Mouse (Mus musculus) ES-E14 (cell line): ENCODE data around the gene Krtcap2. TPM values are rescaled to one million over a fixed set of nuclear protein-coding genes. Genes with fewer than 3 reads are reported as not detected.

Experiments
- DNase-seq: peaks from one replicate; pipeline ENCODE4 v3.0.0-alpha.2; 2013; ENCODE audit warnings: low read depth, low spot score
- H3K27ac ChIP-seq: 2 replicates; pipeline ENCODE4 v1.5.1; 2012; ENCODE audit warnings: low read depth, mild to moderate bottlenecking, low read length, moderate library complexity, mixed read lengths; ENCODE audit not compliant: poor library complexity, insufficient read depth, severe bottlenecking
- H3K36me3 ChIP-seq: 2 replicates; pipeline ENCODE4 v1.6.1; 2012; ENCODE audit warnings: mild to moderate bottlenecking, low read length, moderate library complexity, mixed read lengths; ENCODE audit not compliant: control insufficient read depth, poor library complexity, insufficient read depth, severe bottlenecking
- H3K4me1 ChIP-seq, 2 experiments: fragments of 150-350 bp in 1 of 2; sonication (generic) in 1 of 2; 2 replicates each; pipeline ENCODE4 v1.6.1; 2012; ENCODE audit warnings: low read length in 2 of 2, mild to moderate bottlenecking in 1 of 2, mixed read lengths in 1 of 2; ENCODE audit not compliant: control insufficient read depth in 2 of 2, insufficient read depth in 2 of 2, poor library complexity in 1 of 2
- H3K4me3 ChIP-seq, 2 experiments: fragments of 150-350 bp in 1 of 2; sonication (generic) in 1 of 2; 2 replicates each; pipeline ENCODE4 v1.5.1; 2012; ENCODE audit warnings: low read length in 2 of 2, low read depth in 1 of 2, mild to moderate bottlenecking in 1 of 2, mixed read lengths in 1 of 2; ENCODE audit not compliant: insufficient read depth in 1 of 2, poor library complexity in 1 of 2, severe bottlenecking in 1 of 2
- H3K9ac ChIP-seq: 2 replicates; pipeline ENCODE4 v1.6.1; 2012; ENCODE audit warnings: low read depth, mild to moderate bottlenecking, low read length, mixed read lengths; ENCODE audit not compliant: poor library complexity, insufficient read depth, severe bottlenecking
- H3K9me3 ChIP-seq: fragments of 150-350 bp; sonication (generic); 2 replicates; pipeline ENCODE4 v1.6.1; 2012; ENCODE audit warnings: low read depth, mild to moderate bottlenecking, low read length; ENCODE audit not compliant: control insufficient read depth, insufficient read depth
- CHD2 ChIP-seq: IDR thresholded peaks from 2 replicates; pipeline ENCODE4 v1.6.1; 2014; ENCODE audit warnings: mild to moderate bottlenecking, low read depth, low read length, inconsistent platforms
- HCFC1 ChIP-seq: IDR thresholded peaks from 2 replicates; pipeline ENCODE4 v1.6.1; 2012; ENCODE audit warnings: low read length, inconsistent platforms, borderline replicate concordance; ENCODE audit not compliant: insufficient read depth
- MAFK ChIP-seq: IDR thresholded peaks from 2 replicates; pipeline ENCODE4 v1.6.1; 2014; ENCODE audit warnings: mild to moderate bottlenecking, low read depth, low read length, inconsistent platforms; ENCODE audit not compliant: insufficient read depth
- ZC3H11A ChIP-seq: IDR thresholded peaks from 2 replicates; pipeline ENCODE4 v1.6.1; 2012; ENCODE audit warnings: low read depth, mild to moderate bottlenecking, inconsistent platforms, low read length, borderline replicate concordance
- ZNF384 ChIP-seq: IDR thresholded peaks from 2 replicates; pipeline ENCODE4 v1.6.1; 2012; ENCODE audit warnings: low read depth, low read length, inconsistent platforms
- in situ Hi-C, 2 experiments: fragments of 600-800 bp; cut with MboI; formaldehyde crosslinking; loops; one replicate each; pipeline ENCODE4 v1.15.1; 2025; ENCODE audit warnings: low sequenced_read_pairs in 2 of 2, inconsistent platforms in 1 of 2; ENCODE audit not compliant: unreplicated experiment in 2 of 2
- total RNA-seq: library from RNA; depleted of rRNA; stranded (reverse); fragments of 300-350 nt; gene quantifications from 2 replicates; pipeline ENCODE4 v1.2.3, GENCODE M21; 2012

Krtcap2 gene
- total RNA-seq, 1 experiment: 134 TPM

GRCm38 (mm10) chr3:89221167-89221566 lies 24.6 kb upstream of the Krtcap2 start:
- H3K4me3 ChIP-seq: no peak overlapping the region
- H3K9ac ChIP-seq: no peak overlapping the region
- H3K27ac ChIP-seq: no peak overlapping the region
- H3K4me1 ChIP-seq: peaks cover 6 to 24% of the 10 kb centered on the region in 2 experiments
- in situ Hi-C loops: no loop called here
- no peak for DNase-seq
- peaks cover 16% of the 10 kb centered on the region; the same call in 1 of the 2 replicates for H3K36me3 ChIP-seq
- H3K9me3 ChIP-seq: no peaks in the 10 kb centered on the region
- TF ChIP-seq CHD2: no peak
- TF ChIP-seq MAFK: no peak
- TF ChIP-seq ZC3H11A: no peak
- no peak for TF ChIP-seq HCFC1
- TF ChIP-seq ZNF384: no peak

- in situ Hi-C loops: no loop called here
- no peaks in the 10 kb centered on the region for H3K9me3 ChIP-seq
- peak overlapping the region in 1 of 2 experiments; percentile 47; a peak in 2 of 4 replicates for H3K4me3 ChIP-seq
- H3K36me3 ChIP-seq: peaks cover 13% of the 10 kb centered on the region; the same call in 1 of the 2 replicates
- TF ChIP-seq HCFC1 (no peak), MAFK (no peak), ZNF384 (no peak), ZC3H11A (no peak), CHD2 (no peak)
- DNase-seq: no peak
- H3K27ac ChIP-seq: peak overlapping the region; percentile 86; the same call in 1 of the 2 replicates
- peaks cover 13 to 35% of the 10 kb centered on the region in 2 experiments for H3K4me1 ChIP-seq
- peak overlapping the region; percentile 68 for H3K9ac ChIP-seq
These were observed 21.0 kb upstream of the Krtcap2 start for GRCm38 (mm10) chr3:89224796-89225195.

DNA sequence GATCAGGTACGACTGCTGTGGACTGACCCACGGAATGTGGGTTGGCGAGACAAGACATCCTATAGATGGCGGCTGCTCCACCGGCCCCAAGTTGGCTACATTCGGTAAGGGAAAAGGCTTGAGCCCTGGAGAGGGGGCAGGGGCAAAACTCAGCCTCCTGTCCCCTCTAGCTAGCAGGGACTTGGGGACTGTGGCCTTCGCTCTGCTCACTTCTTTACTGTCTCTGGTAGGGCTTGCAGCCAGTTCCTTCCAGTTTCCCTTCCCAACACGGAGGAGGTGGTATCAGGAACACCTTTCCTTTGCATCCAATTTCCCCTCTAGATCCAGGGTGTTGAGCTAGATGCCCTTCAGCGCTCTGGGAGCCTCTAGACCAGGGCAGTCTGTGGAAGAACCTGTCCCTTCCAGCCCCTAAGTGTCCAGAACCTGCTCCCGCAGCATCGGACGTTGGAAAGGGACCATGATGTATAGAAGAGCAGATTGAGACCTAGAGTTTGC lies 20.4 kb upstream of the Krtcap2 start:
- DNase-seq: no peak
- Histone ChIP-seq H3K36me3 (peaks cover 11% of the 10 kb centered on the region; the same call in 1 of the 2 replicates), H3K27ac (peak overlapping the region; percentile 86), H3K9me3 (no peaks in the 10 kb centered on the region), H3K4me3 (peak overlapping the region; percentile 28 to 47; a peak in 3 of 4 replicates), H3K9ac (peak overlapping the region; percentile 68), H3K4me1 (peaks cover 13 to 35% of the 10 kb centered on the region in 2 experiments)
- no peak for TF ChIP-seq CHD2
- no peak for TF ChIP-seq HCFC1
- TF ChIP-seq ZC3H11A: no peak
- no peak for TF ChIP-seq MAFK
- no peak for TF ChIP-seq ZNF384
- in situ Hi-C loops: no loop called here

DNA sequence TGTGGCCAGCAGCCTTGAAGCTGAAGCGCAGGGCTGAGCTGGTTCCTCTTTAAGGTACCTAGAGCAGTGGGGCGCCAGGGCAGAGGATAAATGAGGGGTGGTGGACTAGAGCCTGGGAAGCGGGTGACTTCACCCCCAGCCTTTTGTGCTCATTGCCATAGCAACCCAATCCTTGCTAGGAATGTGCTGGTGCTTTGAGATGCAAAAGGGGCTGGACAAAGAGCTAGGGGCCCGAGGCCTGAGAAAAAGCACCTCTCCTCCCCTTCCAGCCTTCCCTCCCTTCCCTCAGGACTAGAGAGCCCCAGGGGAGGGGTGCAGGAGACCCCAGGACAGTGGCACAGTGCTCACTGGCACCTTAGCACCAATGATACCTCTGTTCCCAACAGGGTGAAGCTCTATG lies 19.8 kb upstream of the Krtcap2 start:
- DNase-seq: peak; percentile 83
- TF ChIP-seq MAFK: no peak
- TF ChIP-seq ZNF384: no peak
- TF ChIP-seq ZC3H11A: no peak
- TF ChIP-seq CHD2: no peak

DNA sequence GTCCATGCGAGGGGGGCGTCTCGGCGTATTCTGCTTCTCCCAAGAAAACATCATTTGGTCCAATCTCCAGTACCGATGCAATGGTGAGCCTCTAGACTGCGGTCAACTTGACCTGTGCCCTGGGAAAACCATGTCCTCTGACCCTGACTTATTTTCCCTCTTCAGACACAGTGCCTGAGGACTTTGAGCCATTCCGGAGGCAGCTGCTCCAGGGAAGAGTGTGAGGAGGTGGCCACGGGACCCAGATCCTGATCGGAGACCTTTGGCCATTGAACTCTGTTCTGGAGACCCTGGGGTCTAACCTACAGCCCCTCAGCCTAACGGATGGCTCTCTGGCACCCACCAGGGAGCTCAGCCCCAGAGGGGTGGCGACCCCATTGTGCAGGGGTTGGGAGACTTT lies 19.4 kb upstream of the Krtcap2 start:
- DNase-seq: no peak
- Histone ChIP-seq H3K27ac (peak overlapping the region; percentile 69), H3K9ac (peak overlapping the region; percentile 54), H3K4me1 (peaks cover 13 to 35% of the 10 kb centered on the region in 2 experiments), H3K9me3 (no peaks in the 10 kb centered on the region), H3K4me3 (peak overlapping the region; percentile 36 to 58), H3K36me3 (peaks cover 7% of the 10 kb centered on the region; the same call in 1 of the 2 replicates)
- in situ Hi-C loops: no loop called here
- TF ChIP-seq ZNF384: no peak
- no peak for TF ChIP-seq CHD2
- no peak for TF ChIP-seq ZC3H11A
- no peak for TF ChIP-seq MAFK
- no peak for TF ChIP-seq HCFC1

More for the DNA sequence above, 19.8 kb upstream of the Krtcap2 start:
- H3K36me3 ChIP-seq: peaks cover 11% of the 10 kb centered on the region; the same call in 1 of the 2 replicates
- peak overlapping the region; percentile 68 for H3K9ac ChIP-seq
- in situ Hi-C loops: no loop called here
- H3K9me3 ChIP-seq: no peaks in the 10 kb centered on the region
- H3K27ac ChIP-seq: peak overlapping the region; percentile 86
- H3K4me3 ChIP-seq: peak overlapping the region; percentile 36 to 58
- H3K4me1 ChIP-seq: peaks cover 13 to 35% of the 10 kb centered on the region in 2 experiments
